Mouse (Mus musculus) T-helper 1 cell (primary cell): Measurements from ENCODE around the gene Olfr923.
"Not testable (repeated sequence)": the region's sequence is repeated elsewhere in the genome, so short reads cannot be mapped to it uniquely, and the experiment has no call there.

Experiments used
- in situ Hi-C: fragments of 300-600 bp; cut with MboI, MseI; formaldehyde crosslinking; loops from one replicate; pipeline ENCODE4 v1.15.1; 2025; ENCODE audit warnings: high pct_unique_total_duplicates

The Olfr923 gene

GRCm38 (mm10) chr9:38826245-38826644 is at the start of gene Olfr923:
Gene Olfr923 (plus strand): TSS chr9:38826545.
- in situ Hi-C loops = no loop called here

GRCm38 (mm10) chr9:38792689-38793088 is 33.7 kb upstream of the Olfr923 start:
- in situ Hi-C loops = no loop called here

GRCm38 (mm10) chr9:38805696-38806095 is 20.6 kb upstream of the Olfr923 start:
- in situ Hi-C loops = no loop called here

GRCm38 (mm10) chr9:38814314-38814713 is 12.0 kb upstream of the Olfr923 start, which contains the start of gene Olfr922:
Gene Olfr922 (plus strand): TSS chr9:38814614.
- in situ Hi-C loops = no loop called here

- in situ Hi-C loops = no loop called here
Measured at GRCm38 (mm10) chr9:38815458-38815986, 10.8 kb upstream of the Olfr923 start.

GRCm38 (mm10) chr9:38833027-38833426 is 6.7 kb downstream of the Olfr923 start:
- in situ Hi-C loops = no loop called here

- in situ Hi-C loops = no loop called here
Measured at GRCm38 (mm10) chr9:38844149-38844548, 17.8 kb downstream of the Olfr923 start, which contains the start of gene Olfr924. Gene Olfr924 (plus strand): TSS chr9:38844449.

GRCm38 (mm10) chr9:38854760-38855159 is 28.4 kb downstream of the Olfr923 start, which contains the start of gene Olfr26:
Gene Olfr26 (plus strand): TSS chr9:38855060.
- in situ Hi-C loops = no loop called here

GRCm38 (mm10) chr9:38874880-38875279 is 48.5 kb downstream of the Olfr923 start:
- in situ Hi-C loops = not testable (repeated sequence)

GRCm38 (mm10) chr9:38876826-38877225 is 50.5 kb downstream of the Olfr923 start, which contains the start of gene Olfr926:
Gene Olfr926 (plus strand): TSS chr9:38877126.
- in situ Hi-C loops = no loop called here
